Mouse (Mus musculus) hindbrain, embryonic 14.5 days (tissue): ENCODE results near the gene Prodh2. TPM values are rescaled to one million over a fixed set of nuclear protein-coding genes. Genes with fewer than 3 reads are reported as not detected.
A peak's percentile ranks its signal among the peaks of the same experiment; 100 is the strongest.

Source experiments
- ATAC-seq: fragments of 200-750 bp; cut with Nextera tagmentation; 2 replicates; pipeline ENCODE4 v1.8.0; 2017; ENCODE audit warnings: moderate number of reproducible peaks, mild to moderate bottlenecking, moderate TSS enrichment, moderate library complexity; ENCODE audit not compliant: low FRiP score
- DNase-seq: peaks from one replicate; pipeline ENCODE4 v3.0.0-alpha.2; 2015; ENCODE audit warnings: low spot score
- H3K27ac ChIP-seq: fragments of 300-500 bp; sonication (generic); 2 replicates; pipeline ENCODE4 v1.5.1; 2014; ENCODE audit warnings: mild to moderate bottlenecking, moderate library complexity
- H3K27me3 ChIP-seq: fragments of 300-500 bp; sonication (generic); 2 replicates; pipeline ENCODE4 v1.6.1; 2014; ENCODE audit warnings: mild to moderate bottlenecking, low read length, mixed read lengths; ENCODE audit not compliant: control insufficient read depth, insufficient read depth
- H3K36me3 ChIP-seq: fragments of 300-500 bp; sonication (generic); replicated peaks from 2 replicates; pipeline ENCODE4 v1.6.1; 2014; ENCODE audit not compliant: control insufficient read depth, insufficient read depth
- H3K4me1 ChIP-seq: fragments of 300-500 bp; sonication (generic); replicated peaks from 2 replicates; pipeline ENCODE4 v1.6.1; 2014; ENCODE audit warnings: antibody characterized with exemption, low read length, mixed read lengths; ENCODE audit not compliant: control insufficient read depth, insufficient read depth
- H3K4me2 ChIP-seq: fragments of 300-500 bp; sonication (generic); replicated peaks from 2 replicates; pipeline ENCODE4 v1.6.1; 2014; ENCODE audit warnings: mild to moderate bottlenecking, moderate library complexity
- H3K4me3 ChIP-seq: fragments of 300-500 bp; sonication (generic); replicated peaks from 2 replicates; pipeline ENCODE4 v1.5.1; 2014; ENCODE audit warnings: mild to moderate bottlenecking, low read length
- H3K9ac ChIP-seq: fragments of 300-500 bp; sonication (generic); 2 replicates; pipeline ENCODE4 v1.6.1; 2014
- H3K9me3 ChIP-seq: fragments of 300-500 bp; sonication (generic); 2 replicates; pipeline ENCODE4 v1.6.1; 2016; ENCODE audit warnings: low read length; ENCODE audit not compliant: control insufficient read depth
- WGBS: fragments of 180-500 bp; shearing (Covaris S2); extraction: QIAGEN DNeasy Blood & Tissue Kit; methylation state at CpG from one replicate; pipeline ENCODE4 v1.1.7; 2014; 5-methylcytosine and 5-hydroxymethylcytosine counted together
- polyA plus RNA-seq: library from polyadenylated mRNA; unstranded; fragments of >200 nt; fragmentation: Nextera tagmentation; extraction: Ambion mirVana; gene quantifications from 2 replicates; pipeline ENCODE4 v1.2.1, GENCODE M21; 2014

Gene Prodh2
- polyA plus RNA-seq, 1 experiment from 2014 or later, result 0.48 TPM

- H3K27me3 ChIP-seq, result no peaks in the 10 kb centered on the region
- H3K4me2 ChIP-seq, result peak overlapping the region; percentile 69
- H3K4me1 ChIP-seq, result peaks cover 36% of the 10 kb centered on the region
- H3K4me3 ChIP-seq, result 0 out of 2 replicates have a peak overlapping the region, but pooled peaks have one; percentile 88
- peaks cover 65% of the 10 kb centered on the region for H3K36me3 ChIP-seq
- H3K27ac ChIP-seq, result no peak overlapping the region
- H3K9me3 ChIP-seq, result no peaks in the 10 kb centered on the region
- no peak for ATAC-seq
- no peak for DNase-seq
- WGBS, result 83% methylated on average over 9 of the region's 9 CpGs
- H3K9ac ChIP-seq, result peak overlapping the region; percentile 97
Observed at GRCm38 (mm10) chr7:30531291-30531815, 37.9 kb downstream of the Prodh2 start.

DNA sequence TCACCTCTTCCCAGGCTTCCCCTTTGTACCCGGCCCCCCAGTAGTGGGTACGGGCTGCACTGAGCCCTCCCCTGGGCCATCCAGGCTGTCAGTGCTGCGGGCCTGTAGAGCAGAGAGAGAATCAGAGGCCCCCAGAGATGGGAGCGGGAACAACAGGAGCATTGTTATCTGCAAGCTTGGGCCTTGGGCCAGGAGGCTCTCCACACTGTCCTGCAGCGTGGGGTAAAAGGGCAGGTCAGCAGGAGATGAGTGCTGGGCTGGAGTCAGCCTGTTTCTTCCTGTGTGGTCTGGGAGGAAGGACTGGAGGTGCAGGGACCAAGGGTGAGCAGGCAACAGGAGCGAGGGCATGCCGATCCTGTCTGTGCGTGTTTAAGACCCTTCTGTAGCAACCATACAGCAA lies 39.5 kb downstream of the Prodh2 start:
- H3K9ac ChIP-seq, result peak overlapping the region; percentile 97
- H3K4me2 ChIP-seq, result peak overlapping the region; percentile 69
- peak overlapping the region; percentile 88 for H3K4me3 ChIP-seq
- WGBS, result 8% methylated on average over 8 of the region's 8 CpGs
- H3K27ac ChIP-seq, result no peak overlapping the region
- peaks cover 49% of the 10 kb centered on the region for H3K36me3 ChIP-seq
- no peaks in the 10 kb centered on the region for H3K27me3 ChIP-seq
- ATAC-seq (no peak), DNase-seq (peak; percentile 37)
- H3K4me1 ChIP-seq, result peaks cover 36% of the 10 kb centered on the region
- H3K9me3 ChIP-seq, result no peaks in the 10 kb centered on the region

GRCm38 (mm10) chr7:30533941-30534632 lies 40.7 kb downstream of the Prodh2 start:
- H3K27me3 ChIP-seq, result no peaks in the 10 kb centered on the region
- peak; percentile 41 for ATAC-seq
- H3K27ac ChIP-seq, result peak overlapping the region; percentile 96
- H3K4me2 ChIP-seq, result peak overlapping the region; percentile 69
- WGBS, result 2% methylated on average over 24 of the region's 26 CpGs
- H3K4me3 ChIP-seq, result peak overlapping the region; percentile 88
- H3K4me1 ChIP-seq, result peaks cover 36% of the 10 kb centered on the region
- no peaks in the 10 kb centered on the region for H3K9me3 ChIP-seq
- DNase-seq, result peak; percentile 40
- peak overlapping the region; percentile 97 for H3K9ac ChIP-seq
- H3K36me3 ChIP-seq, result peaks cover 38% of the 10 kb centered on the region

GRCm38 (mm10) chr7:30534633-30535577 lies 41.5 kb downstream of the Prodh2 start, which contains the start of gene Arhgap33:
TSS of gene Arhgap33 (minus strand) at chr7:30535060.
- Histone ChIP-seq H3K4me3 (peak within 1 kb of the TSS; percentile 88), H3K9me3 (no peaks in the 10 kb centered on the region), H3K27me3 (no peaks in the 10 kb centered on the region), H3K9ac (peak within 1 kb of the TSS; percentile 97), H3K27ac (peak within 1 kb of the TSS; percentile 96), H3K4me1 (peaks cover 36% of the 10 kb centered on the region), H3K4me2 (peak within 1 kb of the TSS; percentile 69), H3K36me3 (peaks cover 37% of the 10 kb centered on the region)
- WGBS, result under 1% methylated on average over 67 of the region's 84 CpGs
- peak; percentile 93 for ATAC-seq
- peak; percentile 98 for DNase-seq

- Histone ChIP-seq H3K4me3 (no peak overlapping the region), H3K4me1 (peaks cover 4% of the 10 kb centered on the region), H3K4me2 (no peak overlapping the region), H3K36me3 (peaks cover 23% of the 10 kb centered on the region; the same call in 1 of the 2 replicates), H3K9ac (no peak overlapping the region), H3K9me3 (no peaks in the 10 kb centered on the region), H3K27ac (no peak overlapping the region), H3K27me3 (no peaks in the 10 kb centered on the region)
- ATAC-seq (no peak), DNase-seq (no peak)
- 85% methylated on average over 7 of the region's 7 CpGs for WGBS
Observed at GRCm38 (mm10) chr7:30540572-30540971, 47.1 kb downstream of the Prodh2 start.

DNA sequence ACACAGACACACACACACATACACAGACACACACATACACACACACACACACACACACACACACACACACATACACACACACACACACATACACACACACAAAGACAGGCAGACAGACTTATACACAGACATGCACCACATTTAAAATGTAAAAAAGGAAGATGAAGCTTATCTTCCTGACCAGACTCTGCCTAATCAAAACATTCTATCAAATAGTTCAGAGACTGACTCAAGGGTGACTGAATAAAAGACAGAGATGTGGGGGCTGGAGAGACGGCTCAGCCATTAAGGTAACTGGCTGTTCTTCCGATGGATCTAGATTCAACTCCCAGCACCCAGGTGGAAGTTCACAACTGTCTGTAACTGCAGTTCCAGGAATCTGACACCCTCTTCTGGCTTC lies 50.9 kb downstream of the Prodh2 start:
- Histone ChIP-seq H3K4me3 (no peak overlapping the region), H3K4me2 (no peak overlapping the region), H3K9me3 (no peaks in the 10 kb centered on the region), H3K27ac (no peak overlapping the region), H3K36me3 (peaks cover 41% of the 10 kb centered on the region), H3K9ac (no peak overlapping the region), H3K27me3 (no peaks in the 10 kb centered on the region), H3K4me1 (no peaks in the 10 kb centered on the region)
- ATAC-seq (no peak), DNase-seq (no peak)
- 93% methylated on average over 2 of the region's 2 CpGs for WGBS

DNA sequence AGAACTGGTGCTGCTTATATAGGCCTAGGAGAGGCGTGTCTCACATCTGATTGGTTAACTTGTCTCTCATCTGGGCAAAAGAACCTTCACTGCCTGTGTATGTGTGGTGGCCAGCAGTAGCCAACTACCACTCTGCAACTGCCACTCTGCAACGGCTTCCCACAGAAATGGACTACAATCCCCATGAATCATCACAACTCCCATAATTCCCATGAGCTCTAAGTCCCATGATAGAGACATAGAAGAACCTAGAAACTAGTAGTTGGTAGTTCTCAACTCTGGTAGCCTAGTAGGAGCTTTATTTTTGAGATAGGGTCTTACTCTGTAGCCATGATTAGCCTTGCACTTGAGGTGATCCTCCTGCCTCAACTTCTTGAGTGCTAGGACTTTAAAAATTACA lies 56.5 kb downstream of the Prodh2 start:
- 83% methylated on average over 2 of the region's 2 CpGs for WGBS
- Histone ChIP-seq H3K4me2 (no peak overlapping the region), H3K4me3 (no peak overlapping the region), H3K9me3 (no peaks in the 10 kb centered on the region), H3K36me3 (peaks cover 26% of the 10 kb centered on the region), H3K9ac (no peak overlapping the region), H3K27ac (no peak overlapping the region), H3K27me3 (peaks cover 8% of the 10 kb centered on the region; the same call in 1 of the 2 replicates), H3K4me1 (peaks cover 13% of the 10 kb centered on the region)
- DNase-seq, result no peak
- no peak for ATAC-seq

DNA sequence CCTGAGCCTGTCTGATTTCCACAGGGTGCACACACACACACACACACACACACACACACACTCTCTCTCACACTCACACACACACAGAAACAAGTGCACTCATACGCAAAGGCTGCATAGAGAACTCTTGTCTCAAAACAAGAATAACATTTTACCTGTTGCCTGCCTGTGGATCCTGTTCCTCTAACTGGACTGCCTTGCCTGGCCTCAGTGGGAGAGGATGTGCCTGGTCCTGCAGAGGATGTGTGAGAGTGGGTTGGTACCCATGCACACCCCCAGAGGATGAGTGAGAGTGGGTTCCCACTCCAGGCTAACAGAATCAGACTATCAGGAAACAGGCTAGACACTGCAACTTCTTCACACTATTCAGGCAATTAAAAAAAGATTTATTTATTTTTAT lies 57.2 kb downstream of the Prodh2 start:
- no peak for DNase-seq
- H3K9ac ChIP-seq, result no peak overlapping the region
- H3K4me2 ChIP-seq, result no peak overlapping the region
- WGBS, result 96% methylated on average over 1 of the region's 1 CpGs
- peaks cover 8% of the 10 kb centered on the region; the same call in 1 of the 2 replicates for H3K27me3 ChIP-seq
- peaks cover 13% of the 10 kb centered on the region for H3K4me1 ChIP-seq
- H3K9me3 ChIP-seq, result no peaks in the 10 kb centered on the region
- H3K27ac ChIP-seq, result no peak overlapping the region
- no peak for ATAC-seq
- H3K36me3 ChIP-seq, result peaks cover 33% of the 10 kb centered on the region
- no peak overlapping the region for H3K4me3 ChIP-seq
